Mouse (Mus musculus) kidney, postnatal 0 days (tissue): ENCODE measurements around the gene Sirt5. TPM values are rescaled to one million over a fixed set of nuclear protein-coding genes. Genes with fewer than 3 reads are reported as not detected.

Experiments used
- ATAC-seq: fragments of 200-750 bp; cut with Nextera tagmentation; replicated peaks from 2 replicates; pipeline ENCODE4 v1.8.0; 2017; ENCODE audit warnings: low read depth, moderate number of reproducible peaks, moderate TSS enrichment, moderate library complexity; ENCODE audit not compliant: low FRiP score
- DNase-seq: peaks from one replicate; pipeline ENCODE4 v3.0.0-alpha.2; 2016; ENCODE audit warnings: low spot score
- H3K27ac ChIP-seq: fragments of 300-500 bp; sonication (generic); 2 replicates; pipeline ENCODE4 v1.5.1; 2014; ENCODE audit warnings: mild to moderate bottlenecking
- H3K27me3 ChIP-seq: fragments of 300-500 bp; sonication (generic); 2 replicates; pipeline ENCODE4 v1.6.1; 2014; ENCODE audit warnings: low read length, mixed read lengths; ENCODE audit not compliant: insufficient read depth
- H3K36me3 ChIP-seq: fragments of 300-500 bp; sonication (generic); 2 replicates; pipeline ENCODE4 v1.6.1; 2014; ENCODE audit warnings: low read length, mixed read lengths; ENCODE audit not compliant: insufficient read depth
- H3K4me1 ChIP-seq: fragments of 300-500 bp; sonication (generic); replicated peaks from 2 replicates; pipeline ENCODE4 v1.6.1; 2014; ENCODE audit warnings: antibody characterized with exemption, low read length, mixed read lengths; ENCODE audit not compliant: insufficient read depth
- H3K4me2 ChIP-seq: fragments of 300-500 bp; sonication (generic); 2 replicates; pipeline ENCODE4 v1.6.1; 2014; ENCODE audit warnings: mild to moderate bottlenecking, low read length, moderate library complexity, mixed read lengths
- H3K4me3 ChIP-seq: fragments of 300-500 bp; sonication (generic); replicated peaks from 2 replicates; pipeline ENCODE4 v1.5.1; 2014; ENCODE audit warnings: low read depth, low read length
- H3K9ac ChIP-seq: fragments of 300-500 bp; sonication (generic); 2 replicates; pipeline ENCODE4 v1.6.1; 2014; ENCODE audit warnings: low read depth, low read length
- H3K9me3 ChIP-seq: fragments of 300-500 bp; sonication (generic); replicated peaks from 2 replicates; pipeline ENCODE4 v1.6.1; 2016; ENCODE audit warnings: low read length, inconsistent platforms, mixed read lengths
- CTCF ChIP-seq: IDR thresholded peaks from 2 replicates; pipeline ENCODE4 v1.5.1; 2016; ENCODE audit warnings: antibody characterized with exemption, low read depth, mild to moderate bottlenecking, moderate library complexity
- WGBS: fragments of 180-500 bp; shearing (Covaris S2); extraction: QIAGEN DNeasy Blood & Tissue Kit; methylation state at CpG from one replicate; pipeline ENCODE4 v1.1.7; 2014; 5-methylcytosine and 5-hydroxymethylcytosine counted together
- polyA plus RNA-seq: library from polyadenylated mRNA; unstranded; fragments of >200 nt; fragmentation: Nextera tagmentation; extraction: Ambion mirVana; gene quantifications from 2 replicates; pipeline ENCODE4 v1.2.1, GENCODE M21; 2015

The Sirt5 gene
- polyA plus RNA-seq, 1 experiment from 2014 or later, result 22.6 TPM

- H3K36me3 ChIP-seq, result 0 out of 2 replicates have a peak, but pooled peaks cover 2% of the 10 kb centered on the region
- ATAC-seq (peak; percentile 58; the same call in 1 of the 2 replicates), DNase-seq (no peak)
- H3K4me2 ChIP-seq, result peak overlapping the region; percentile 72
- WGBS, result 6% methylated on average over 11 of the region's 11 CpGs
- peak overlapping the region; percentile 54 for H3K4me3 ChIP-seq
- H3K9me3 ChIP-seq, result no peaks in the 10 kb centered on the region
- H3K27me3 ChIP-seq, result no peaks in the 10 kb centered on the region
- peak overlapping the region; percentile 65 for H3K9ac ChIP-seq
- TF ChIP-seq CTCF, result no peak
- peak overlapping the region; percentile 51; the same call in 1 of the 2 replicates for H3K27ac ChIP-seq
- H3K4me1 ChIP-seq, result 0 out of 2 replicates have a peak, but pooled peaks cover 6% of the 10 kb centered on the region
These were observed 509 bp downstream of the Sirt5 start for GRCm38 (mm10) chr13:43365825-43366184.

- ATAC-seq, result no peak
- 76% methylated on average over 6 of the region's 6 CpGs for WGBS
- Histone ChIP-seq H3K9ac (no peak overlapping the region), H3K4me1 (0 out of 2 replicates have a peak, but pooled peaks cover 4% of the 10 kb centered on the region), H3K27ac (no peak overlapping the region), H3K36me3 (peaks cover 20% of the 10 kb centered on the region; the same call in 1 of the 2 replicates), H3K4me3 (no peak overlapping the region), H3K4me2 (no peak overlapping the region), H3K27me3 (no peaks in the 10 kb centered on the region), H3K9me3 (no peaks in the 10 kb centered on the region)
- no peak for TF ChIP-seq CTCF
- DNase-seq, result no peak
These were observed 4.8 kb downstream of the Sirt5 start for GRCm38 (mm10) chr13:43370063-43370462.

GRCm38 (mm10) chr13:43372892-43373291 lies 7.6 kb downstream of the Sirt5 start:
- peaks cover 27% of the 10 kb centered on the region for H3K36me3 ChIP-seq
- DNase-seq (no peak), ATAC-seq (no peak)
- H3K9me3 ChIP-seq, result no peaks in the 10 kb centered on the region
- H3K4me2 ChIP-seq, result no peak overlapping the region
- no peaks in the 10 kb centered on the region for H3K4me1 ChIP-seq
- H3K27me3 ChIP-seq, result no peaks in the 10 kb centered on the region
- WGBS, result 94% methylated on average over 1 of the region's 1 CpGs
- no peak overlapping the region for H3K27ac ChIP-seq
- no peak overlapping the region for H3K9ac ChIP-seq
- H3K4me3 ChIP-seq, result no peak overlapping the region
- peak; percentile 27; the same call in 1 of the 2 replicates for TF ChIP-seq CTCF

- no peak overlapping the region for H3K4me3 ChIP-seq
- H3K27me3 ChIP-seq, result no peaks in the 10 kb centered on the region
- ATAC-seq (no peak), DNase-seq (no peak)
- no peak for TF ChIP-seq CTCF
- no peaks in the 10 kb centered on the region for H3K4me1 ChIP-seq
- no peaks in the 10 kb centered on the region for H3K9me3 ChIP-seq
- WGBS, result 86% methylated on average over 10 of the region's 10 CpGs
- no peak overlapping the region for H3K9ac ChIP-seq
- H3K4me2 ChIP-seq, result no peak overlapping the region
- no peak overlapping the region for H3K27ac ChIP-seq
- H3K36me3 ChIP-seq, result peaks cover 27% of the 10 kb centered on the region
These were observed 8.9 kb downstream of the Sirt5 start for GRCm38 (mm10) chr13:43374205-43374604.

DNA sequence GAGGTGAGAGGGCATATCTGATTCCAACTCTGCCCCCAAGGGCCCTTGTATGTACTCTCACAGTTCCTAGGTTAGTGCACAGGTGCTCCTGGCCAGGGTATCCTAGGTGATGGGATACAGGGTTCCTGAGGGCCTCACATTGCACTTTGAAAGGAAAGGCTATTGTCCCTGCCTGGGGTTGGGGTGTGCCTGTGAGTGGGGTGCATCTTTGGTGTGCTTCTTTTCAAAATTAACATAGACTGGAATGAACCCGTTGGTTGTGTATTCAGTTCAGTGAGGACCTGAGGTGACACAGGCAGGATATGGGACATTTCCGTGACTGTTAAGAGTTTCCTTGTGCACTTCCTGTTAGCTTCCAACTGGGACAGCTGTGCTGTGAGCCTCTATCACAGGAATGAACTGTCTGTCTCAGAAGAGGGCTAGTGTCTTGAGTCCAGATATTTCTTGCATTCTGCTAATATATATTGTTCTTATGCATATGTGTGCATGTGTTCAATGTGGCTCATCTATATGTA lies 9.7 kb downstream of the Sirt5 start:
- Histone ChIP-seq H3K9me3 (no peaks in the 10 kb centered on the region), H3K4me3 (no peak overlapping the region), H3K4me2 (no peak overlapping the region), H3K4me1 (no peaks in the 10 kb centered on the region), H3K9ac (no peak overlapping the region), H3K36me3 (peaks cover 27% of the 10 kb centered on the region), H3K27me3 (no peaks in the 10 kb centered on the region), H3K27ac (no peak overlapping the region)
- 61% methylated on average over 2 of the region's 2 CpGs for WGBS
- DNase-seq (peak; percentile 39), ATAC-seq (no peak)
- no peak for TF ChIP-seq CTCF

GRCm38 (mm10) chr13:43379989-43380388 lies 14.7 kb downstream of the Sirt5 start:
- no peak overlapping the region for H3K4me2 ChIP-seq
- H3K4me1 ChIP-seq, result no peaks in the 10 kb centered on the region
- H3K27me3 ChIP-seq, result no peaks in the 10 kb centered on the region
- 58% methylated on average over 3 of the region's 3 CpGs for WGBS
- H3K9ac ChIP-seq, result no peak overlapping the region
- TF ChIP-seq CTCF, result no peak
- no peak overlapping the region for H3K4me3 ChIP-seq
- no peaks in the 10 kb centered on the region for H3K9me3 ChIP-seq
- H3K27ac ChIP-seq, result no peak overlapping the region
- peak; percentile 73 for DNase-seq
- peaks cover 7% of the 10 kb centered on the region for H3K36me3 ChIP-seq
- no peak for ATAC-seq

DNA sequence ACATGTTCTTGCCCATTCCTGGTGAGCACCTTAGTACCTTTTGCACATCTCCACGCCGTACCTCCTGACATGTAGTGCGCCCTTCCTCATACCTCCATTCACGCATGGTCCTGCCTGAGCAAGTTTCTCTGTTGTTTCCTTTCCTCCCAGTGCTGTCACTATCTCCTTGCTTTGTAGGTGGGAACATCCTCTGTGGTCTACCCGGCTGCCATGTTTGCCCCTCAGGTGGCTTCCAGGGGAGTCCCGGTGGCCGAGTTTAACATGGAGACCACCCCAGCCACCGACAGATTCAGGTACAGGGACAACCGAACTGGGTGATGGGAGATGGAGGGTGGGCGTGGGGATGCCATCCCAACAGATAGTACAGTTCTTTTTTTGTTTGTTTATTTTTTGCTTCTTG lies 20.0 kb downstream of the Sirt5 start:
- H3K4me2 ChIP-seq, result no peak overlapping the region
- 95% methylated on average over 10 of the region's 10 CpGs for WGBS
- H3K27me3 ChIP-seq, result no peaks in the 10 kb centered on the region
- no peaks in the 10 kb centered on the region for H3K4me1 ChIP-seq
- DNase-seq (no peak), ATAC-seq (no peak)
- H3K9ac ChIP-seq, result no peak overlapping the region
- no peaks in the 10 kb centered on the region for H3K36me3 ChIP-seq
- H3K27ac ChIP-seq, result no peak overlapping the region
- TF ChIP-seq CTCF, result no peak
- no peak overlapping the region for H3K4me3 ChIP-seq
- H3K9me3 ChIP-seq, result no peaks in the 10 kb centered on the region
